Mouse (Mus musculus): ENCODE results near the gene Trim59. TPM values are rescaled to one million over a fixed set of nuclear protein-coding genes. Genes with fewer than 3 reads are reported as not detected.
"Not testable (repeated sequence)": the region's sequence is repeated elsewhere in the genome, so short reads cannot be mapped to it uniquely, and the experiment has no call there.

The Trim59 gene
- polyA plus RNA-seq, 1 experiment from 2014 or later = 53.7 TPM

DNA sequence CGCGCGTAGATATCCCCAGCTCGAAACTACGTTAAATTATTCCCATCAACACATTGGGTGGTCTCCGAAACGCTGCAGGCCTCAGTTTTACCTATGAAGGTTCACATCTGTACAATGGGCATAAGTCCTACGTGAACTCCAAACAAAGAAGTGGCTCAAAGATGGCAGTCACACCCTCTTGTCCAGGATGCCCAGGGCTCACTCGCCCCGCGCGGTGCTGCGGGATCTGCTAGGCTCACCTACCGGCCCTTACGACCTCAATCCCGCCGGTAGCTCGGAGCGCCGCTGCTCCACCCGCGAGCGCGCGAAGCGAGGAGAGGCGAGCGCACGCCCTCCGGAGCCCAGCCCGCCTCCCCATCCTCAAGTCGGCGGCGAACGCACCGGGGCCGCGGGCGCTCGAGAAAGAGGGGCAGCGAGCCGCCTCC, 376 bp downstream of the Trim59 start:
- peak overlapping the region; percentile 85 for H3K9ac ChIP-seq
- no peaks in the 10 kb centered on the region for H3K9me3 ChIP-seq
- H3K4me2 ChIP-seq = peak overlapping the region; percentile 74
- H3K4me3 ChIP-seq = peak overlapping the region; percentile 85
- 0 out of 2 replicates have a peak, but pooled peaks cover 3% of the 10 kb centered on the region for H3K36me3 ChIP-seq
- peak overlapping the region; percentile 95 for H3K27ac ChIP-seq
- peaks cover 7% of the 10 kb centered on the region; the same call in 1 of the 2 replicates for H3K27me3 ChIP-seq
- under 1% methylated on average over 42 of the region's 42 CpGs for WGBS
- peak; percentile 80 for ATAC-seq (ENCODE audit: low FRiP score)
- H3K4me1 ChIP-seq (replicated peaks) = peaks cover 23% of the 10 kb centered on the region

DNA sequence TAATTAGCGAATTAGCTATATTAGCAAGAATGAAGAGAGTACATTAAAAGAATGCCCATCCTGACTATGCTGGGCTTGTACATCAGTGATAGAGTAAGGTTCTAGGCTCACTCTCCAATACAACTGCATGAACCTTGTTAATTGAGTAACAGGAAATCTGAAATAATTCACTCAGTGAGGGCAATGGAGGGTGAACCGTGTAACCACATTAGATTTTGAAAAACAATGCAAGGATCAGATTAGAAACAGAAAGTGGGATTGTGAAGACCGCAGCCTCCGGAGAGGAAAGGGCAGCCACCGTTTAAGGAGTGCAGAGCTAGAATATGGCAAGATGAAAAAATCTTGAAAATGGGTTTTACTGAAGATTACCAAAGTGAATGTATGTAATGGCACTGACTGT, 3.3 kb downstream of the Trim59 start:
- 69% methylated on average over 5 of the region's 5 CpGs for WGBS
- H3K27ac ChIP-seq = no peak overlapping the region
- peak overlapping the region; percentile 11 for H3K4me2 ChIP-seq
- no peak overlapping the region for H3K4me3 ChIP-seq
- no peak for ATAC-seq (ENCODE audit: low FRiP score)
- no peaks in the 10 kb centered on the region for H3K27me3 ChIP-seq
- no peaks in the 10 kb centered on the region for H3K9me3 ChIP-seq
- no peak overlapping the region for H3K9ac ChIP-seq
- H3K4me1 ChIP-seq (replicated peaks) = peaks cover 23% of the 10 kb centered on the region
- peaks cover 12% of the 10 kb centered on the region for H3K36me3 ChIP-seq

DNA sequence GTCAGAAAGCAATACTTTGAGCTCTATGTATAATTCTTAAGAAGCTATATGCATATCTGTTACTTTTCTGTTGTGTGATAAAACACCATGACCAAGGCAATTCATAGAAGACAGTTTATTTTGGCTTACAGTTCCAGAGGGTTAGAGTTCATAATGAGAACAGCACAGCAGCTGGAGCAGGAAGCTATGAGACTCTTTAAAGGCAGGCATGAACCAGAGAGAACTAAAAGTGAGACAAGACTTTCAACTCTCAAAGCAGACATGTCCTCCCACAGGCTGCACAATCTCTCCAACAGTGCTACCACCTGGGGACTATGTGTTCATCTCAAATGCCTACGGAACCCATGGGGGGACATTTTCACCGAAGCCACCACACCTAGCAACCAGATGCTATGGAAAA, 4.5 kb downstream of the Trim59 start:
- no peak for ATAC-seq (ENCODE audit: low FRiP score)
- Histone ChIP-seq H3K4me3 (no peak overlapping the region), H3K9ac (no peak overlapping the region), H3K4me2 (no peak overlapping the region), H3K9me3 (no peaks in the 10 kb centered on the region), H3K27me3 (no peaks in the 10 kb centered on the region), H3K27ac (no peak overlapping the region), H3K36me3 (peaks cover 17% of the 10 kb centered on the region), H3K4me1 (replicated peaks) (peaks cover 13% of the 10 kb centered on the region)
- WGBS = 83% methylated on average over 2 of the region's 2 CpGs

DNA sequence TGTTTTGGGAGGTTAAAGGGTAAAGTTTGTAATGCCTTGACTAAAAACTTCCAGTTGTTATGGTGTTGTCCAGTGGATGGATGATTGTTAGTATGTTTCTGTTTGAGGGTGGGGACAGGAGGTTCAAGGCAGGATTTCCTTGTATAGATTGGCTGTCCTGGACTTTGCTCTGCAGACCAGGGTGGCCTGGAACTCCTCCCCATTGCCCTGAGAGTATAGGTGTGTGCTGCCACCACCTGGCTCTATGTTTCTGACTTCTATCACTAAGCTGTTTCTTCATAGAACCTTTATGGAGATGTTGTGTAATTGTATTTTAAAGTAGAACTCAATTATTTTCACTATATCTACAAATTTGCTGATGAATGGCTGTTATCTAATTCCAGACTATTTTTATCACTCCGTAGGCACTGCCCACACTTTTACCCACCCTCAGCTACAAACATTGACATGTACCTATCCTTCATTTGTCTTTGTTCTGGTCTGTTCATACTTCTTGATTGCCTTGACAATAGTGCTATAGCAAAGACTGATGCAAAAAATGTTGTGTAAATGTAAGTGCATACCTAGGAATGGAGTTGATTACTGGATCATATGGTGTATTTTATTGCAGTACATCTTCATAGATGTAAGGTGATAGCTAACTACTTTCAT, 18.3 kb downstream of the Trim59 start:
- Histone ChIP-seq H3K4me3 (no peak overlapping the region), H3K36me3 (peaks cover 39% of the 10 kb centered on the region), H3K27me3 (no peaks in the 10 kb centered on the region), H3K4me2 (no peak overlapping the region), H3K4me1 (replicated peaks) (no peaks in the 10 kb centered on the region), H3K9me3 (no peaks in the 10 kb centered on the region), H3K9ac (no peak overlapping the region), H3K27ac (no peak overlapping the region)
- ATAC-seq (ENCODE audit: low FRiP score) = no peak
- 97% methylated on average over 1 of the region's 1 CpGs for WGBS

DNA sequence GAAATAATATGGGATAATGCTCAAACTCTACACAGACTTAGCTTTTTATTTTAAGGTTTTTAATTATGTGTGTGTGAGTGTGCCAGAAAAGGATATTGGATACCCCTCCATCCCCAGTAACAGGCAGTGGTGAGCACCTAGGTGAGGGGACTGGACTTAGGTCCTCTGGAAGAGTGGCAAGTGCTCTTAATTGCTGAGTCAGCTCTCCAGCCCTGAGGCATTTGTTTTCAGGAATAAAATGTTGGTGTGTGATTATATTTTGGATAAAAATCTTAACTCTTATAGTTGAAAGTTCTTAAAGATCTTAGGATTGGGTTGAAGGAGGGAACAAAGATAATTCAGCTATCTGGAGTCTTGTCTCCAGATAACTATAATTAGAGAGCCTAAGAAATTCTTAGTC, 23.8 kb downstream of the Trim59 start:
- Histone ChIP-seq H3K4me2 (no peak overlapping the region), H3K9me3 (no peaks in the 10 kb centered on the region), H3K27me3 (no peaks in the 10 kb centered on the region), H3K4me3 (no peak overlapping the region), H3K36me3 (peaks cover 30% of the 10 kb centered on the region), H3K9ac (no peak overlapping the region), H3K4me1 (replicated peaks) (no peaks in the 10 kb centered on the region), H3K27ac (no peak overlapping the region)
- no peak for ATAC-seq (ENCODE audit: low FRiP score)

DNA sequence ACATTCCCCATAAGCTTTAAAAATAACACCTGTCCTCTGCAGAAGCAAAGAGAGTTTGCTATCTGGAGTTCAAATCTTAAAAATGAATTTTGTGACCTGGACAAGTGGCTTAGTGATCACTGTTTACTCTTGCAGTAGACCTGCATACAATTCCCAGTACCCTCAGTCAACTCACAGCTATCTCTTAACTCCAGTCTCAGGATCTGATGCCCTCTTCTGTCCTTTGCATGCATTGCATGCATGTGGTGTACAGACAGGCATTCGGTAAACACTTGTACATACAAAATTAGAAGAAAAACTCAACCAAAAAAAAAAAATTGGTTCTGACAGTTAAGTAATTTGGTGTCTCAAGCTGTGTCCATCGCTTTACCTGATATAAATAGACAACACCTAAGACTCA, 24.3 kb downstream of the Trim59 start:
- Histone ChIP-seq H3K4me2 (no peak overlapping the region), H3K27me3 (no peaks in the 10 kb centered on the region), H3K27ac (no peak overlapping the region), H3K9ac (no peak overlapping the region), H3K36me3 (peaks cover 30% of the 10 kb centered on the region), H3K4me3 (no peak overlapping the region), H3K9me3 (no peaks in the 10 kb centered on the region), H3K4me1 (replicated peaks) (no peaks in the 10 kb centered on the region)
- 94% methylated on average over 2 of the region's 2 CpGs for WGBS
- no peak for ATAC-seq (ENCODE audit: low FRiP score)

DNA sequence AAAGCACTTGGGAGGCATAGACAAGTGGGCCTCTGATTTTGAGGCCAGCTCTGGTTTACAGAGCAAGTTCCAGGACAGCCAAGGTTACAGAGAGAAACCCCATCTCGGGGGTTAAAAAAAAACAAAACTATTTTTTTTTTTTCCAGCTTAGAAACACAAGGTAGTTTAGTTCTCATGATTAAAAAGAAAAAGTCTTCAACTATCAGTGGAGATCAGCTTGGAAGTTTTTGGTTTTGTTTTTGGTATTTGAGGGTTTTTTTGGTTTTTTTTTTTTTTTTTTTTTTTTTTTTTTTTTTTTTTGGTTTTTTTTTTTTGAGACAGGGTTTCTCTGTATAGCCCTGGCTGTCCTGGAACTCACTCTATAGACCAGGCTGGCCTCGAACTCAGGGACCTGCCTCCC, 25.9 kb downstream of the Trim59 start:
- not testable (repeated sequence) for H3K9ac ChIP-seq; H3K4me2 ChIP-seq; ATAC-seq (ENCODE audit: low FRiP score); H3K27ac ChIP-seq; H3K27me3 ChIP-seq; H3K4me3 ChIP-seq; H3K4me1 ChIP-seq (replicated peaks); H3K9me3 ChIP-seq
- 95% methylated on average over 2 of the region's 2 CpGs for WGBS
- H3K36me3 ChIP-seq = peaks cover 25% of the 10 kb centered on the region

DNA sequence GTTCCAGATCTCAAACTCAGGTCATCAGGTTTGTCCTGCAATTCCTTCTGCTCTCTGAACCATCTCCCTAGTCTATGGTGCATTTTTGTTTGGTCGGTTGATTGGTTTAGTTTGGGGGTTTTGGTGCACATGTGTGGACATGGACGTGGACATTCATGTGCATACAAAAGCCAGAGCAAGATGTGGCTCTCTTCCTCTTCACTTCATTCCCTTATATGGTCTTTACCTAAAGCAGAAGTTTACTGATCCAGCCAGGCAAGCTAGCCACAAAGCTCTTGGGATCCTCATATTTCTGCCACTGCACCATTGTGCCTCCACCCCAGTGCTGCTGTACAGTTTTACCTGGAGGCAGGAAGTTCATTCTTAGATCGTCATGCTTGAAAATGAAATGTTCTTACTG, 27.4 kb downstream of the Trim59 start:
- WGBS = 94% methylated on average over 3 of the region's 3 CpGs
- Histone ChIP-seq H3K9ac (no peak overlapping the region), H3K4me3 (no peak overlapping the region), H3K9me3 (no peaks in the 10 kb centered on the region), H3K27ac (no peak overlapping the region), H3K4me2 (no peak overlapping the region), H3K4me1 (replicated peaks) (no peaks in the 10 kb centered on the region), H3K36me3 (peaks cover 21% of the 10 kb centered on the region), H3K27me3 (no peaks in the 10 kb centered on the region)
- ATAC-seq (ENCODE audit: low FRiP score) = no peak

DNA sequence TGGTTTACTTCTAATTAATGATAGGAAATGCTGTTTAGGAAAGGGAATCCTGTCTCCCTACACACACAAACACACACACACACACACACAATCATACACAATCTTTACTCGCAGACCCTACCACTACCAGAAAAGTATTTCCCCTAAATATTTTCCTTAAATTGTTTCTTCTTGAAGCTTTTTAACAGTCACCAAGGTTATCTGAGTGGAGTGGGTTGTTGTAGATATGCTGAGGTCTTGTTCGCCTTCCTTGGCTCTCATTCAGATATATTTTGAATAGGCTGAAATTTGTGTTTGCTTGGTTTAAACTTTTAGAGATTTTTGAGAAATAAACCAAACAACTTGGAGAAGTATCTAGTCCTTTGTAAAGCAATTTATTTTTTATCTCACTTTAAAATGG, 35.7 kb downstream of the Trim59 start:
- H3K36me3 ChIP-seq = no peaks in the 10 kb centered on the region
- no peak overlapping the region for H3K27ac ChIP-seq
- 96% methylated on average over 2 of the region's 2 CpGs for WGBS
- no peak overlapping the region for H3K4me2 ChIP-seq
- no peak for ATAC-seq (ENCODE audit: low FRiP score)
- H3K4me3 ChIP-seq = no peak overlapping the region
- no peak overlapping the region for H3K9ac ChIP-seq
- H3K9me3 ChIP-seq = no peaks in the 10 kb centered on the region
- H3K27me3 ChIP-seq = no peaks in the 10 kb centered on the region
- H3K4me1 ChIP-seq (replicated peaks) = peaks cover 13% of the 10 kb centered on the region

DNA sequence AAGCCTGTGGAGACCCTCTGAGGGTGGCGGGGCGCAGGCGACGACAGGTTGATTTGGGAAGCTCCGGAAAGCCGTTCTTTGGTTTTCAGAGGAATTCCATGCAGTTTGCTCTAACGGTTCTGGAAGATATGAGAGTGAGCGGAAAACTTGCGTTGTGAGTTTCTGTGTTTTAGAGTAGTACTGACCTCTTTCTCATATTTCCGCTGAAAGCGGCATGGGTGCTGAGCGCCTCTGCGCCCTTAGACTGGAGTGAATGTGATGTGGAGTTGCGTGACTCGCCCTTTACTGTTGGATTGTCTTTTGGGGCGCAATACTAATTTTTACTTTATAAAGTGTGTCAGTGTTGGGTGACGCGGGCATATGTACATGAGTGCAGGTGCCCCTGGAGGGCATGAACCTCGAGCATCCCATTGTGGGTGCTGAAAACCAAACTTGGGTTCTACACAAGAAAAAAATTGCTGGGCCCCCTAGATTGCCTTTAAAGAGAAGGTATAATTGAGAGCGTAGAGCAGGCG, 38.3 kb downstream of the Trim59 start:
- ATAC-seq (ENCODE audit: low FRiP score) = no peak
- Histone ChIP-seq H3K36me3 (no peaks in the 10 kb centered on the region), H3K9me3 (no peaks in the 10 kb centered on the region), H3K9ac (peak overlapping the region; percentile 82), H3K4me2 (peak overlapping the region; percentile 94), H3K27ac (peak overlapping the region; percentile 85), H3K4me1 (replicated peaks) (peaks cover 17% of the 10 kb centered on the region), H3K27me3 (no peaks in the 10 kb centered on the region), H3K4me3 (peak overlapping the region; percentile 81)
- 7% methylated on average over 21 of the region's 21 CpGs for WGBS

DNA sequence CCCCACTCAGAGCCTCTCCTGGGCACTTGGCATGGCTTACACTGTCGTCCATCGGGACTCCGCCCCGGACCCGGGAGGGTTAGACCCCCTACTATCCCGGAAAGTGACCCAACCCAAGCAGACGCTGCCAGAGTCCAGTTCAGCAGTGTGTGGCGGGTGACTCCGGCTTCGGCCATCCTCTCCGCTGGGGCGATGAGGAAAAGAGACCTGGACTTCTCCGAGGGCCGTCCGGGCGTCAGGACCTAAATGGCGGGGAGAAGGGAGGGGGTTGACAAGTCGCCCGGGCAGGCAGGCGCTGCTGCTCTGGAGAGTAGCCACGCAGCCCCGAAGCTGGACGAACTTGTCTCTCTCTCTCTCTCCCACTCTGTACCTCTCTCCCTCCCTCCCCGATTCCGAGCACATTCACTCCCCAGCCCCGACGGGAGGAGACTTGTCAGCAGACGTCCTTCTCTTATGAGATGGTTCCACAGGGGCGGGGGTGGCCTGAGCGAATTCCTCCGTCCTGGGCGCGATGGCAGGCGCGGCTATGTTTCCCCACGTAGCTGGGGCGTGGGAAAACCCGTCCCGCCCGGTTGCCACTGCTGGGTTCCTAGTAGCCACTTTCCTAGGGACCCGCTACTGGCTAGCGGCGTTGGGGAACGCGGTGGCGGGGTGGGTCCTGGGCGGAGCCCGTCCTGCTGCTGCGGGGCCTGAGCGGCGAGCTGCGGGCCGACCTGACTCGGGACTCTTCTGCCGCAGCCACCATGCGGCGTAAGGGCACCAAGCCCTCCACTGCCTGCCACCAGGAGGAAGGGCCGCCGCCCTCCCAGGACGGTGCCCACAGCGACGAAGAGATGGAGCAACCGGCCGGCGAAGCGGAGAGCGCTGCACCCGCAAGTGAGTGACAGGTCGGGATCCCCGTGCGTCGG, 39.0 kb downstream of the Trim59 start:
- no peaks in the 10 kb centered on the region for H3K27me3 ChIP-seq
- under 1% methylated on average over 72 of the region's 72 CpGs for WGBS
- H3K4me2 ChIP-seq = peak overlapping the region; percentile 94
- H3K36me3 ChIP-seq = no peaks in the 10 kb centered on the region
- peak; percentile 63 for ATAC-seq (ENCODE audit: low FRiP score)
- peaks cover 17% of the 10 kb centered on the region for H3K4me1 ChIP-seq (replicated peaks)
- peak overlapping the region; percentile 85 for H3K27ac ChIP-seq
- peak overlapping the region; percentile 82 for H3K9ac ChIP-seq
- peak overlapping the region; percentile 81 for H3K4me3 ChIP-seq
- H3K9me3 ChIP-seq = no peaks in the 10 kb centered on the region

DNA sequence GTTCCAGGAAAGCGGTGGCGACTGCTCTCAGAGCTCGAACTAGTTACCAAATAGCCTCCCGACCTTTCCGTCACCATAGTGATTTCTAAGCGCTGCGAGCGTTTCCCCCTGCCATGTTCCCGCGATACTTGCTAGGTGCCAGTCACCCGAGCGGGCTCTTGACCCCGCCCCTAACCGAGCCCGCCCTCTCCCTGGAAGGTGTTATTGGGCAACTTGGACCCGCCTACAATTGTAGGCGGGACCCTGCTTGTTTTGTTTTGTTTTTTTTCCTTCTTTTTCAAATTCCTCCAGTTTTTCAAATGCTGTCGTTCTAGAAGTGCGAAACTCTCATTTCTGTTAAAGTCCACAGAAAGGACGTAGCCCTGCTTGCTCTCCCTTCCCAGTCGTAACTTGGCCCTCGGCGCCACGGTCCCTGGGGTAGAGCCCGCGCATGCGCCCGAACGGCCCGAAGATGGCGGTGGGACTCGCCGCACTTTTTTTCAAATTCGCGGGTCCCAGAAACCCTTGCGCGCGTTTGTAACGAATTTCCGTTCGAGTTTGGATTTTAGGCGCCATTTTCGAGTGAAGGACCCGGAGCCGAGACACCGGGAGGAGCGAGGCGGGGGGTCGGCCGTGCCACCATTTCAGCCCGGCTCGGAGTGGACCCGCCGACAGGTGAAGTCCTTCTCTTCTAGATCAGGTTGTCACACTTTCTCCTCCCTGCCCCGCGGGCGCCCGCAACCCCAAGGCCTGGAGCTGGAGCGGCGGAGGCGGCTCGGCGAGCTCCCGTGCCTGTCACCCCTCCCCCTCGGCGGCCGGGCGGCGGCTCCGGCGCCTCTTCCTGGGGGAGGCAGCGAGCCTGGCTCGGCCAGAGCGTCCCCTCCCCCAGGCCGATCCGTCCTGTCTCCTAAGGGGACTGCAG, 39.9 kb downstream of the Trim59 start, which contains the start of the genes Ift80 and Smc4:
Ift80 (minus strand) TSS at position 134 of the 901 bp plus-strand sequence.
Smc4 (plus strand) TSS at position 302 of the 901 bp plus-strand sequence.
- peaks cover 17% of the 10 kb centered on the region for H3K4me1 ChIP-seq (replicated peaks)
- peak within 1 kb of the TSS; percentile 81 for H3K4me3 ChIP-seq
- no peaks in the 10 kb centered on the region for H3K36me3 ChIP-seq
- peak within 1 kb of the TSS; percentile 85 for H3K27ac ChIP-seq
- WGBS = under 1% methylated on average over 75 of the region's 76 CpGs
- H3K9me3 ChIP-seq = no peaks in the 10 kb centered on the region
- peak within 1 kb of the TSS; percentile 94 for H3K4me2 ChIP-seq
- peak within 1 kb of the TSS; percentile 82 for H3K9ac ChIP-seq
- peak; percentile 97 for ATAC-seq (ENCODE audit: low FRiP score)
- no peaks in the 10 kb centered on the region for H3K27me3 ChIP-seq

Data from hindbrain, embryonic 13.5 days (tissue).